Mouse (Mus musculus) thymus, adult 2 months (tissue): ENCODE data around the gene Ntrk2.

Source experiments
- CTCF ChIP-seq: fragments of 200-500 bp; IDR thresholded peaks from 2 replicates; pipeline ENCODE4 v1.5.1; 2012; ENCODE audit warnings: mild to moderate bottlenecking, control low read depth, low read length, moderate library complexity, borderline replicate concordance; ENCODE audit not compliant: control insufficient read depth, poor library complexity, insufficient read depth; ENCODE audit errors: extremely low read depth
- POLR2A ChIP-seq: fragments of 200-500 bp; IDR thresholded peaks from 2 replicates; pipeline ENCODE4 v1.6.1; 2012; ENCODE audit warnings: mild to moderate bottlenecking, low read length, control low read depth, moderate library complexity; ENCODE audit not compliant: control insufficient read depth, poor library complexity, insufficient read depth; ENCODE audit errors: extremely low read depth

DNA sequence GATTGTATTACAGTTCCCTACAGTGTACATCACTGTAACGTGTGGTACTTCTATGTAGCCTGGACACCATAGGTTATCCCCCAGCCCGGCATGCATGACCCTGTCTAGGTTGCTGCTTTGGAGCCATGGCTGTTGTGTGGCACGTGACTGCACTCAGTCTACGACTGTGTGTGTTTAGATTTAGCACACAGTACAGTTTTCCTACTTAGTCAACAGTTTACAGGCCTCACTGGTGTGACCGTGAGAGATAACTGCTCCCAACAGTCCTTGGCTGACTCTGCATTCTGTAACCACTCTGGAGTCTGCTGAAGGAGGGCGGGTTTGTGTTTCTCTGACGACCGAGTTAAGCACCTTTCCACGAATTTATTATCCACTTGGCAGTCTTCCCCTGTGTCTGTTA, 370.1 kb downstream of the Ntrk2 start:
- TF ChIP-seq CTCF (no peak), POLR2A (no peak)
